Mouse (Mus musculus): Measurements from ENCODE around the gene Olfr763.
A peak's percentile ranks its signal among the peaks of the same experiment; 100 is the strongest.
"Not testable (repeated sequence)": the region's sequence is repeated elsewhere in the genome, so short reads cannot be mapped to it uniquely, and the experiment has no call there.

Olfr763 gene

GRCm38 (mm10) chr10:129010288-129010841, at the start of gene Olfr763:
Olfr763 (plus strand) TSS chr10:129010791.
- DNase-seq, result no peak

GRCm38 (mm10) chr10:128964961-128965360, 45.6 kb upstream of the Olfr763 start:
- DNase-seq, result no peak

GRCm38 (mm10) chr10:128965871-128966270, 44.7 kb upstream of the Olfr763 start:
- no peak for DNase-seq

GRCm38 (mm10) chr10:128968341-128968749, 42.2 kb upstream of the Olfr763 start:
- DNase-seq, result no peak

GRCm38 (mm10) chr10:128970740-128971250, 39.8 kb upstream of the Olfr763 start:
- DNase-seq, result no peak

- DNase-seq, result no peak
Observed at GRCm38 (mm10) chr10:128972841-128973240, 37.8 kb upstream of the Olfr763 start.

- DNase-seq, result no peak
Observed at GRCm38 (mm10) chr10:128976395-128976794, 34.2 kb upstream of the Olfr763 start.

GRCm38 (mm10) chr10:128977522-128978114, 33.0 kb upstream of the Olfr763 start:
- peak; percentile 57 for DNase-seq

GRCm38 (mm10) chr10:128980644-128981365, 29.8 kb upstream of the Olfr763 start:
- DNase-seq, result no peak

GRCm38 (mm10) chr10:128989131-128989530, 21.5 kb upstream of the Olfr763 start, which contains the start of gene Olfr9:
Olfr9 (plus strand) TSS chr10:128989431.
- DNase-seq, result not testable (repeated sequence)

GRCm38 (mm10) chr10:128990129-128990850, 20.3 kb upstream of the Olfr763 start:
- DNase-seq, result not testable (repeated sequence)

- DNase-seq, result no peak
Observed at GRCm38 (mm10) chr10:128990994-128991393, 19.6 kb upstream of the Olfr763 start.

- DNase-seq, result no peak
Observed at GRCm38 (mm10) chr10:128995796-128996195, 14.8 kb upstream of the Olfr763 start.

GRCm38 (mm10) chr10:128996523-128997040, 14.0 kb upstream of the Olfr763 start:
- no peak for DNase-seq

GRCm38 (mm10) chr10:129004032-129004920, 6.3 kb upstream of the Olfr763 start:
- no peak for DNase-seq

GRCm38 (mm10) chr10:129011511-129011910, 920 bp downstream of the Olfr763 start:
- DNase-seq, result not testable (repeated sequence)

- no peak for DNase-seq
Observed at GRCm38 (mm10) chr10:129014477-129014876, 3.9 kb downstream of the Olfr763 start.

GRCm38 (mm10) chr10:129023319-129023718, 12.7 kb downstream of the Olfr763 start:
- no peak for DNase-seq

GRCm38 (mm10) chr10:129026018-129026662, 15.5 kb downstream of the Olfr763 start:
- no peak for DNase-seq

GRCm38 (mm10) chr10:129028343-129028742, 17.8 kb downstream of the Olfr763 start:
- no peak for DNase-seq

GRCm38 (mm10) chr10:129039796-129040195, 29.2 kb downstream of the Olfr763 start, which contains the start of gene Olfr764-ps1:
Olfr764-ps1 (minus strand) TSS chr10:129039896.
- DNase-seq, result no peak

All from layer of hippocampus, adult 9-11 months (tissue).